Mouse (Mus musculus) adrenal gland, adult 2 months (tissue): ENCODE measurements at regions not wholly inside any gene's neighbourhood (a gene's known extent, or its start where the extent isn't known, plus 50 kb on each side); places are given as distances from the start of the nearest gene placed in this dataset.

ENCODE experiments used
- DNase-seq: peaks from one replicate; pipeline ENCODE4 v3.0.0; 2021

DNA sequence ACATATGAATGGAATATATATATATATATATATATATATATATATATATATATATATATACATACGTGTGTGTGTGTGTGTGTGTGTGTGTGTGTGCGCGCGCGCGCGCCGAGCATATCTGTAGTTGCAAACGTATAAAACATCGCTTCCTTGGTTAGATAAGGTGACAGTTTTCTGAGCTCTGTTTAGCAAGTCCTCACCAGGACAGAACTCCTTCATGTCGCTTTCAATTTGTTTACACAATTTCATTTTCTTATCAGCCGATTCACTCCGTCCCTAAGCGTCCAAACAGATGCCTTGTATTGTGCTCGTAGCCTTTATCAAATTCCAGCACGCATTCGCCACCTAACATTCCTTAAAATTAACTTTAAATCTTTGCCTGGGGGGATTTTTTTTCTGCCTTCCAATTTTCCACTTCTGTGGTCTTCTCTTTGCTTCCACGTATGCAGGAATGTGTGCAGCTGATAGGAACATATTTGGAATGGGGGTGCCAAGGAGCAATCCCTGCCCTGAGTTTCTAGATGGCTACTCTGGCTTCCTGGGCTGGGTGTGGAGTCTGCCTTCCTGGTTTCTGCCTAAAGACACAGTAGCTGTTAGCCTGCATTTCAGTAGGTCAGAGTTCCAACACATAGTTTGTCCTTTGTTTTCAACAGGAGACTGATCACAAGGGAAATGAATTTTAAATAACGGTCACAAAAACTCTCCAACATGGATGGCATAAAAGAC is 575.7 kb downstream of the Robo2 start:
- no peak for DNase-seq

GRCm38 (mm10) chr16:73821387-73822338 is 590.0 kb downstream of the Robo2 start:
- DNase-seq: no peak

DNA sequence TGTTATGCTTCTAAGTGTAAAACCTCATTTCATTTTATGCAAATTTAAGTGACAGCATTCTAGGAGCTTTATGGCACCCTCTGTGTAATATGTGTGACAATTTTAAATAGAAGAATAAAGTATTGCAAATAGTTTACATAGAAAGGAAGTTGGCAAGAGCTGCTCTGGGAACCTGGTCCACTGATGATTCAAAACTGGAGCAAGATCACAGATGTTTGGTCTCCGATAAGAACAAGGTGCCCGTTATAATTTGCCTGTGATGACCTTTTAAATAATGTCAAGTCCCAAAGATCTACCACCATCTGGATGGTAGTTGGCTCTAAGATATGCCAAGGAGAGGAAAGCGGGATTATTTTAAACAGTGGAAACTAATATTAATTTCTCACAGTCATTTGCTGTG is 607.1 kb downstream of the Robo2 start:
- no peak for DNase-seq

DNA sequence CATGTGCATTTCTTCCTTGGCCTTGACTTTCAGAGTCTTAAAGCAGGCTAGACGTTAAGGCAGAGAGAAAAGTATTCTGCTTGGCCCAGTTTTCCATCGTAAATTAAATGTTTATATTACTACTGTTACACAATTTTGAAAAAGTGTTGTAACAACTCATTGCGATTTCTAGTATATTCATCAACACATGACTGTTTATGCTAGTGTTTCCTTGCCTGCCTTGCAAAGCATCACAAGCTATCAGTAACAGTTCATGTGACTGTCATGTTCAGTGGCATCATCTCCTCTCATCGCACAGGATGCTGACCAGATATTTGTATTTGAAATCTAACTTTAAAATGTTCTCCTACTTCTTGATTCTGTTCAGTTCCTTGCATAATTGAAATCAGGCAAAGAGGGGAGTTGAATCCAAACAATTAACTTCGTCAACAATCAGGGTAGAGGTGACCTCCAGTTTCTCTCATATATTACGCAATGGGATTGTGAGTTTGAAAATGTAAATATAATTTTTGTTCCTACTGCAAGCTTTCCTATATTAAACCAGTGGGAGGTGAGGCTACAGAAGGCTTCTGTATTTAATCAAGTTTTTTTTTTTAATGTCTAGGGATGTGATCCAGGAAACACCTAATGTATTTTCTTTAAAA is 615.0 kb downstream of the Robo2 start:
- DNase-seq: no peak

GRCm38 (mm10) chr16:73785074-73785438 is 626.6 kb downstream of the Robo2 start:
- DNase-seq: no peak

DNA sequence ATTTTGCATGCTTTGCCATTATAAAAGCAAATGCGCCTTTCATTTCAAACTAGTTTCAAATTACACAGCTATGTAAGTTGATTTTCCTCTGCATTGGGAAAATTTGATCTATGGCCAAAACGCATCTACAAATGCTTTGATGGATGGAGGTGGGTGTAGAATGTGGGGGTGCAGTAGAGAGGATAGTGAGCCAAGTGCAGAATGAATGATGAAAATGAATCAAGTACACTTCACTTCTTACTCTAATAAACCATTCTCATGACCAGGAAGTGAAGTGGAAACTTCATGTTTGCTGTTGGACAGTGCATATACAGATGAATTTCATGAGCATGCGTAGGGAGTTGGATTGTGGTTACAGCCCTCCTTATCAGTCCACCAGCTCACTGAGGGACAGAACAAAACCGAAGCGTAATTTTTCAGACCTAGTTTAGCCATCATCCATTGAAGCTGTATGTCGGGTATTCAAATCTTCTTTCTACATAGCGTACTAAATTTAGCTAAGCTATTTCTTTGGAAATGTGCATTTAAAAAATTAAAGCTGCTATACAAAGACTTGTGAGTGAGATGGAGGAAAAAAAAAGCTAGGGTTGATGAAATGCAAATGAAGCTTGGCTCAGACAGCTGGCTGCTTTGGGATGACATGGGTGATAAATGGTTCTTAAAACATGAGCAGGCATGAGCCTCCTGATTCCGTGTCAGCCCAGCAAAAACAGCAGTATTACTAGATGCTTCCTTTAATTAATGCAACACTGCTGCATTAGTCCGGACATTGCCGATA is 627.1 kb downstream of the Robo2 start:
- no peak for DNase-seq

GRCm38 (mm10) chr16:73772454-73772853 is 639.2 kb downstream of the Robo2 start:
- DNase-seq: no peak

DNA sequence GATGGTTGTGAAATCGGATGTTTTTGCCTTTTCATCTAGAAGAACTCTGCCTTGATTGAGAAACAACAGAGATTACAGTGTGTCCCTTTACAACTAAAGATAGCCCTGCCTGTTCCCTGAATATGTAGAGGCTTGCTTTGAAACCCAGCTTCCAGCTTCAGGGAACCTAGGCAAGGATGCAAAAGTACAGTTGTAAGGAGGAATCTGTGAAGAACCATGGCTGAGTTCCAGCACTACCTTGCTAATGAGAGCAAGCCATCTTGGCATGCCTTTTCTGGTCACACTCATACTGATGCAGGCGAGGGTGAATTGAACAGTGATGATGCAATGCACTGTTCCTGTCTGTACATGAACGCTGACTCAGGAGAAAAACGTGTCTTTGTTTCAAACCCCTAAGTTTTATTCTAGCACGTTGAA is 641.2 kb downstream of the Robo2 start:
- peak; percentile 18 for DNase-seq

GRCm38 (mm10) chr16:73769729-73770128 is 641.9 kb downstream of the Robo2 start:
- DNase-seq: no peak

GRCm38 (mm10) chr16:73768706-73769105 is 642.9 kb downstream of the Robo2 start:
- no peak for DNase-seq

DNA sequence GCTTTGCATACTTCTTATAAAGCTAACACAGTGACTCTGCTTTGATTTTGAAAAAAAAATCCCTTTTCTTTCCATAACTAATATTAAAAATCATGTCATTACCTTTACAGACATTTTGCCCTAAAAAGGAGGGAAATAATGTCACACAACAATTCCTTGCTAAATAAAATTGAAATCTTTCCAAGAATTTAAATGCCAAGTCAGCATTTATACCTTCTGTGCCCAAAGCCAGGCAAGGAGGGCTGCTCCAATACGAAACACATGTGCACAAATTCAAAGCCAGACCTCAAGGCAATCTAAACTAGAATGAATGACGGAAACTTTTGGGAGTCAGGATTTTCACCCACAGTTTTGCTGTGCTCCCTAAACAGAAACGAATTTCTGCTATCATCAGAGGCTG is 646.4 kb downstream of the Robo2 start:
- no peak for DNase-seq

DNA sequence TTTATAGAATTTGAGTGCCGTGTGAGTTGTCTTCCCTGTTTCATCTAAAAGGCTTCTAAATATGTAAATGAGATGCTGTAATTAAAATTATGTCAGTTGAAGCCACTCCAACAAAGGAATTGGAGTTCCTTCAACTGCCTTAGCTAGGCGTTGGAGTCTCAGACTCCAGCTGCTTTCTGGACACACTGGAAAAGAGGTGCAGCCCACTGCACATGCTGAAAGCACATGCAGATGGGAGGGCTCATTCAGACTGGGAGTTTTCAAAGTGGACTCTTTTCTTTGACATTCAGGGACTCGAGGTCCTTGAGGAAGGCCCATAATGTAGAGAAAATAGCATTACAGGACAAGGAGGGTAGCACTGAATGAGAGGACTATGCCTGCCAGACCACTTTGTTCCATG is 650.7 kb downstream of the Robo2 start:
- DNase-seq: no peak

GRCm38 (mm10) chr16:73758872-73759271 is 652.8 kb downstream of the Robo2 start:
- no peak for DNase-seq

GRCm38 (mm10) chr16:73754302-73754701 is 657.3 kb downstream of the Robo2 start:
- DNase-seq: peak; percentile 52

- DNase-seq: no peak
These were observed 683.3 kb downstream of the Robo2 start for GRCm38 (mm10) chr16:73728297-73728696.

DNA sequence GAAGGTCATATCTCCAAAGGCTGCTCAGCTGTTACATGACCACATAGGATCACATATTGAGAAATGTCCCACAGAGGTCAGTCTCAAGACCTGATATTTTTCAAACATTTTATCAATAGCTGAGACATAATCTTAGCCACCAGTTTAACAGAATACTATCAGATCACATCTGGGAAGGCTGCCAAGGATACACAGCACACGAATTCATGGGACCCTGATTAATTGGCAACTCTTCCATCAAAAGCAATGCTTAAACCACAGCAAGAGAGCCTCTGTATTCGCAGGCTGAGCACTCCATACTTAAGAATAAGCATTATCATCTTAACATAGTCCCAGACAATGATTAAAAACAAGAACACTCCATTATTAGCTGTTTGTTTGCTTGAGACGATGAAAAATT is 691.9 kb downstream of the Robo2 start:
- no peak for DNase-seq

DNA sequence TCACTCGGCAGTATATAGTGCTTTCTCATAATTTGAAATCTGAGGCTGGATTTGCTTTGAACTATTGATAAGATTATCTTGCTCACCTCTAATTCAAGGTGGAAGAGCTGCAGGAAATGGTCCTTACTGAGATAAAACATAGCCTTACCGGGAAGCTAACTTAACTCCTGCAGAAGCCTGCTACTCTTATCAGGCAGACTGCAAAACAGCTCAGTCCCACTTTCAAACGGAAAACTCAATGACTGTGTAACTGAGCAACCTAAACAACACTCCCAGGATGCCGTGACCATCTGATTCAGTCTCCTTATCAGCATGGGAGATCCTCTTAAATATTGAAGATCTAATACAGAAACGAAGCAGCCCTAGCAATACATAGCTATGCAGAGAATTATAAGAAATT is 695.3 kb downstream of the Robo2 start:
- no peak for DNase-seq

DNA sequence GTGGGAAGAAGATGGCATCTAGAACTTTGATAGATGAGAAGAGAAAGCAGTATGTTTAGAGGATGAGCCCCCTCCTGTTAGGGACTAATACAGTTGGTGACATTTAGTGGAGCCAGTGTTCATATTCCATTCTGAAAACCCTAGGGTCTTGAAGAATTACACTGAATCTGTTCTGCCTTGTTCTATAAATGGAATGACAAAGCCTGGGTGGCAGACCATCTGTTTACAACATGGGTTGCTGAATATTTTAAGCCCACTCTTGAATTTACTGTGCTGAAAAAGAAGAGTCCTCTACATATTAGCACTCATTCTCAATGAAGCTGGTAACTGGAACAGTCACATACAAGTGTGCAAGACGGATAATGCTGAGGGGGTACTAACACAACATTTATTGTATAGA is 704.6 kb downstream of the Robo2 start:
- no peak for DNase-seq

DNA sequence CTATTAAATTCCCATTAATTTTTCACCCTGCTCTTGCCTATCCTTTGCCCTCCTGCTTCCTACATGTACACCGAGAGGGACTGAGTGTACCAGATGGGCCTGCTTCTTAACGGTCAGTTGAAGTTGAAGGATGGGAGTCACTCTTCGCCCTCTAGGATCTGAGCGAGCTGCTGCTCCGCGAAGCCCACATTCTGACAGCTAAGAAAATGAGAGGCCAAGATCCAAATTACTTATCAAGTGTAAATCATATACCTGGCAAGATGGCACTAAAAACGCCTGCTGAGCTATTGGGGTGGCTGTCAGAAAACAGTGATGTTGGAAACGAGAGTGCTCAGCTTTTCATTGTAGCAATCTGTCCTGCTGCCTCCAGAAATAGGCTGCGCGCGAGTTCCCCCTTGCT is 722.4 kb downstream of the Robo2 start:
- DNase-seq: no peak

- no peak for DNase-seq
These were observed 731.8 kb downstream of the Robo2 start for GRCm38 (mm10) chr16:73679804-73680203.

DNA sequence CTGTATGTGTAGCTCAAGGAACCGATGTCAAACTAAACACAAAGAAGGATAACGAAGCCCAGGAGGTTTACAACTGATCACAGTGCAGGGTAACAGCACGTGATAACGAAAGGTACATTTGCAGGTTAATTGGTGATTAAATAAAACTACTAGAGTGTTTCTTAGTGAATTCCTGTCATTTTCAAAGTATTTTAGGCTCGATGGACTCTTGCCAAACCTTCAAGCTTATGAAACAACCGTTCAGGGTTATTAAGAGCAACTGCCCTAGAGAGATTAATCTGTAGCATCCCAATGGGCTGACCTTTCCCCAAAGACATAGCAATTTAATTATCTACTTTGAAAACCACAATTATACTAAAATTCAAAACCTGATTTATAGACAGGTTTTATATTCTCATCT is 741.1 kb downstream of the Robo2 start:
- DNase-seq: no peak
